Mouse (Mus musculus) stomach, embryonic 15.5 days (tissue): ENCODE measurements at regions not wholly inside any gene's neighbourhood (a gene's known extent, or its start where the extent isn't known, plus 50 kb on each side); places are given as distances from the start of the nearest gene placed in this dataset.

Source experiments
- ATAC-seq: fragments of 200-750 bp; cut with Nextera tagmentation; 2 replicates; pipeline ENCODE4 v1.8.0; 2017; ENCODE audit warnings: low read depth, moderate number of reproducible peaks, moderate TSS enrichment; ENCODE audit not compliant: insufficient read depth, low FRiP score
- H3K27ac ChIP-seq: fragments of 300-500 bp; sonication (generic); 2 replicates; pipeline ENCODE4 v1.5.1; 2015; ENCODE audit warnings: mild to moderate bottlenecking, inconsistent platforms
- H3K27me3 ChIP-seq: fragments of 300-500 bp; sonication (generic); replicated peaks from 2 replicates; pipeline ENCODE4 v1.6.1; 2015; ENCODE audit warnings: inconsistent platforms
- H3K36me3 ChIP-seq: fragments of 300-500 bp; sonication (generic); 2 replicates; pipeline ENCODE4 v1.6.1; 2015; ENCODE audit warnings: inconsistent platforms
- H3K4me1 ChIP-seq: fragments of 300-500 bp; sonication (generic); 2 replicates; pipeline ENCODE4 v1.6.1; 2015; ENCODE audit warnings: inconsistent platforms
- H3K4me2 ChIP-seq: fragments of 300-500 bp; sonication (generic); 2 replicates; pipeline ENCODE4 v1.6.1; 2015; ENCODE audit warnings: mild to moderate bottlenecking, inconsistent platforms
- H3K4me3 ChIP-seq: fragments of 300-500 bp; sonication (generic); replicated peaks from 2 replicates; pipeline ENCODE4 v1.5.1; 2015; ENCODE audit warnings: inconsistent platforms
- H3K9ac ChIP-seq: fragments of 300-500 bp; sonication (generic); 2 replicates; pipeline ENCODE4 v1.6.1; 2015; ENCODE audit warnings: inconsistent platforms
- H3K9me3 ChIP-seq: fragments of 300-500 bp; sonication (generic); 2 replicates; pipeline ENCODE4 v1.6.1; 2016; ENCODE audit warnings: inconsistent platforms
- WGBS: fragments of 180-500 bp; shearing (Covaris S2); methylation state at CpG from one replicate; pipeline ENCODE4 v1.1.7; 2015; 5-methylcytosine and 5-hydroxymethylcytosine counted together

- H3K36me3 ChIP-seq, result no peaks in the 10 kb centered on the region
- no peaks in the 10 kb centered on the region for H3K27me3 ChIP-seq
- H3K27ac ChIP-seq, result no peak overlapping the region
- no peak overlapping the region for H3K4me2 ChIP-seq
- peaks cover 3% of the 10 kb centered on the region; the same call in 1 of the 2 replicates for H3K4me1 ChIP-seq
- H3K9ac ChIP-seq, result no peak overlapping the region
- WGBS, result 76% methylated on average over 4 of the region's 4 CpGs
- no peak overlapping the region for H3K4me3 ChIP-seq
- ATAC-seq, result no peak
- H3K9me3 ChIP-seq, result no peaks in the 10 kb centered on the region
Measured at GRCm38 (mm10) chr11:31736556-31737089, 64.9 kb upstream of the Bod1 start.

- Histone ChIP-seq H3K27me3 (no peaks in the 10 kb centered on the region), H3K9ac (no peak overlapping the region), H3K27ac (no peak overlapping the region), H3K4me2 (no peak overlapping the region), H3K36me3 (no peaks in the 10 kb centered on the region), H3K4me1 (peaks cover 3% of the 10 kb centered on the region; the same call in 1 of the 2 replicates), H3K4me3 (no peak overlapping the region), H3K9me3 (no peaks in the 10 kb centered on the region)
- no peak for ATAC-seq
- WGBS, result 83% methylated on average over 5 of the region's 5 CpGs
Measured at GRCm38 (mm10) chr11:31738148-31739021, 66.7 kb upstream of the Bod1 start.

GRCm38 (mm10) chr11:31740409-31740808, 68.7 kb upstream of the Bod1 start:
- 61% methylated on average over 5 of the region's 5 CpGs for WGBS
- Histone ChIP-seq H3K4me1 (0 out of 2 replicates have a peak, but pooled peaks cover 6% of the 10 kb centered on the region), H3K36me3 (no peaks in the 10 kb centered on the region), H3K4me2 (no peak overlapping the region), H3K9me3 (no peaks in the 10 kb centered on the region), H3K27me3 (no peaks in the 10 kb centered on the region), H3K27ac (no peak overlapping the region), H3K9ac (no peak overlapping the region), H3K4me3 (no peak overlapping the region)
- no peak for ATAC-seq

- H3K4me2 ChIP-seq, result no peak overlapping the region
- WGBS, result 41% methylated on average over 1 of the region's 1 CpGs
Measured at GRCm38 (mm10) chr11:31742160-31742559, 70.5 kb upstream of the Bod1 start.

GRCm38 (mm10) chr11:31744076-31744785, 72.5 kb upstream of the Bod1 start:
- no peak for ATAC-seq
- H3K4me1 ChIP-seq, result 0 out of 2 replicates have a peak, but pooled peaks cover 9% of the 10 kb centered on the region
- 0 out of 2 replicates have a peak overlapping the region, but pooled peaks have one; percentile 4 for H3K9ac ChIP-seq
- no peak overlapping the region for H3K4me2 ChIP-seq
- no peaks in the 10 kb centered on the region for H3K27me3 ChIP-seq
- H3K9me3 ChIP-seq, result no peaks in the 10 kb centered on the region
- WGBS, result 74% methylated on average over 12 of the region's 12 CpGs
- H3K36me3 ChIP-seq, result no peaks in the 10 kb centered on the region
- H3K4me3 ChIP-seq, result no peak overlapping the region
- H3K27ac ChIP-seq, result no peak overlapping the region

More at GRCm38 (mm10) chr11:31742160-31742559, 70.5 kb upstream of the Bod1 start:
- H3K36me3 ChIP-seq, result no peaks in the 10 kb centered on the region
- H3K27ac ChIP-seq, result no peak overlapping the region
- 0 out of 2 replicates have a peak, but pooled peaks cover 9% of the 10 kb centered on the region for H3K4me1 ChIP-seq
- H3K4me3 ChIP-seq, result no peak overlapping the region
- no peak for ATAC-seq
- no peak overlapping the region for H3K9ac ChIP-seq
- H3K9me3 ChIP-seq, result no peaks in the 10 kb centered on the region
- H3K27me3 ChIP-seq, result no peaks in the 10 kb centered on the region

- H3K9me3 ChIP-seq, result no peaks in the 10 kb centered on the region
- H3K36me3 ChIP-seq, result no peaks in the 10 kb centered on the region
- no peak overlapping the region; the same call in 1 of the 2 replicates for H3K4me2 ChIP-seq
- H3K27ac ChIP-seq, result peak overlapping the region; percentile 54; the same call in 1 of the 2 replicates
- no peaks in the 10 kb centered on the region for H3K27me3 ChIP-seq
- no peak overlapping the region for H3K4me3 ChIP-seq
- H3K9ac ChIP-seq, result no peak overlapping the region
- no peak for ATAC-seq
- WGBS, result 66% methylated on average over 16 of the region's 16 CpGs
- 0 out of 2 replicates have a peak, but pooled peaks cover 9% of the 10 kb centered on the region for H3K4me1 ChIP-seq
Measured at GRCm38 (mm10) chr11:31745028-31745865, 73.6 kb upstream of the Bod1 start.

GRCm38 (mm10) chr11:31745866-31746248, 74.2 kb upstream of the Bod1 start:
- H3K4me2 ChIP-seq, result no peak overlapping the region
- no peaks in the 10 kb centered on the region for H3K27me3 ChIP-seq
- no peaks in the 10 kb centered on the region for H3K9me3 ChIP-seq
- H3K4me3 ChIP-seq, result no peak overlapping the region
- ATAC-seq, result no peak
- no peak overlapping the region; the same call in 1 of the 2 replicates for H3K27ac ChIP-seq
- 0 out of 2 replicates have a peak, but pooled peaks cover 9% of the 10 kb centered on the region for H3K4me1 ChIP-seq
- H3K9ac ChIP-seq, result no peak overlapping the region
- H3K36me3 ChIP-seq, result no peaks in the 10 kb centered on the region
- 51% methylated on average over 5 of the region's 5 CpGs for WGBS

- WGBS, result 69% methylated on average over 6 of the region's 6 CpGs
- ATAC-seq, result no peak
- no peak overlapping the region for H3K27ac ChIP-seq
- H3K4me1 ChIP-seq, result 0 out of 2 replicates have a peak, but pooled peaks cover 9% of the 10 kb centered on the region
- H3K9me3 ChIP-seq, result no peaks in the 10 kb centered on the region
- no peaks in the 10 kb centered on the region for H3K36me3 ChIP-seq
- no peaks in the 10 kb centered on the region for H3K27me3 ChIP-seq
- H3K4me3 ChIP-seq, result no peak overlapping the region
- H3K9ac ChIP-seq, result no peak overlapping the region
- H3K4me2 ChIP-seq, result no peak overlapping the region
Measured at GRCm38 (mm10) chr11:31746488-31746887, 74.8 kb upstream of the Bod1 start.

GRCm38 (mm10) chr11:31746939-31747338, 75.3 kb upstream of the Bod1 start:
- ATAC-seq, result no peak
- no peaks in the 10 kb centered on the region for H3K36me3 ChIP-seq
- 66% methylated on average over 8 of the region's 8 CpGs for WGBS
- H3K9me3 ChIP-seq, result no peaks in the 10 kb centered on the region
- H3K27me3 ChIP-seq, result no peaks in the 10 kb centered on the region
- no peak overlapping the region for H3K4me2 ChIP-seq
- H3K4me3 ChIP-seq, result no peak overlapping the region
- no peak overlapping the region for H3K9ac ChIP-seq
- H3K27ac ChIP-seq, result no peak overlapping the region
- H3K4me1 ChIP-seq, result 0 out of 2 replicates have a peak, but pooled peaks cover 9% of the 10 kb centered on the region

- H3K4me1 ChIP-seq, result 0 out of 2 replicates have a peak, but pooled peaks cover 9% of the 10 kb centered on the region
- H3K4me3 ChIP-seq, result no peak overlapping the region
- ATAC-seq, result no peak
- no peaks in the 10 kb centered on the region for H3K9me3 ChIP-seq
- no peak overlapping the region for H3K4me2 ChIP-seq
- no peaks in the 10 kb centered on the region for H3K27me3 ChIP-seq
- H3K9ac ChIP-seq, result no peak overlapping the region
- WGBS, result 71% methylated on average over 5 of the region's 5 CpGs
- H3K27ac ChIP-seq, result no peak overlapping the region
- no peaks in the 10 kb centered on the region for H3K36me3 ChIP-seq
Measured at GRCm38 (mm10) chr11:31748275-31748815, 76.7 kb upstream of the Bod1 start.

GRCm38 (mm10) chr11:31751274-31751673, 79.6 kb upstream of the Bod1 start:
- ATAC-seq, result no peak

More at GRCm38 (mm10) chr11:31751274-31751673, 79.6 kb upstream of the Bod1 start:
- Histone ChIP-seq H3K36me3 (no peaks in the 10 kb centered on the region), H3K27ac (no peak overlapping the region), H3K4me3 (no peak overlapping the region), H3K4me2 (no peak overlapping the region), H3K9me3 (no peaks in the 10 kb centered on the region), H3K27me3 (no peaks in the 10 kb centered on the region), H3K4me1 (no peaks in the 10 kb centered on the region), H3K9ac (no peak overlapping the region)
- WGBS, result 85% methylated on average over 1 of the region's 1 CpGs
